ENCODE assay signal across 18 mouse cellular contexts in the genomic region with DNA sequence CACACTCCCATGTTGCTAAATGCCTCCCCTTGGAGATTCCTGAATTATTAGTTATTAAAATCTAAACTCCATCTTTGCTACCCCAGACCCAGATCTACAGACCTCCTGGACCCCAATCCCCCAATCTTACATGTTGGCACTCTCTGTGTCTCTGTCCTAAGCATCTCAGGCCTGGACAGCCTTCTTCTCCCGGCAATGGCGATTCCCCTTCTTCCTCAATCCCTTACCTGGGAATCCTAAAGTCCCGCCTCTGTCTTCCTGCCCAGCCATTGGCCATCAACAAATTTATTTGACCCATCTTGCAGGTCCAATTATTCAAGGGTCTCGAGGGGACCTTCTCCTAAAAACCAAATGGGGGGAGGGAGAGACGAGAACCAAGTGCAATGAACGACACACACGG.
DNase-seq lines count a peak whose midpoint lies in the region; ATAC-seq lines count a peak whose summit lies in the region.
"Had no signal": no experiment of that assay in that cellular context is flagged by ENCODE, and none has a peak within 500 bp of the region (broad histone marks: within the 10 kb centered on the region; RNA-seq: fewer than 3 reads in every experiment).

No protein-coding gene starts in this region.

- no peaks in the 10 kb centered on the region for H3K27me3 ChIP-seq in midbrain, embryonic 11.5 days (ENCODE audit: control insufficient read depth, insufficient read depth, low read length)
- no peaks in the 10 kb centered on the region for H3K27me3 ChIP-seq in midbrain, embryonic 14.5 days (ENCODE audit: control insufficient read depth, insufficient read depth, low read length)
- H3K27me3 ChIP-seq: CH12.LX had no signal

- peak; percentile 80 for DNase-seq in heart, adult 11 months
- no peak for DNase-seq in heart, adult 18-20 months
- peak; percentile 81 for DNase-seq in midbrain, embryonic 11.5 days (ENCODE audit: low spot score, missing footprints)
- DNase-seq in midbrain, embryonic 14.5 days = no peak
- DNase-seq: adrenal gland, adult 2 months; adrenal gland, adult 8-10 months; adrenal gland, postnatal 10 days; adrenal gland, postnatal 14 days; adrenal gland, postnatal 25 days; adrenal gland, postnatal 36 days; cerebellum, adult 11 months; cerebellum, adult 11-12 months; cerebellum, adult 18-20 months had no signal

- WGBS in midbrain, embryonic 11.5 days = 96% methylated on average over 7 of the region's 7 CpGs
- 94% methylated on average over 7 of the region's 7 CpGs for WGBS in midbrain, embryonic 14.5 days

- H3K4me3 ChIP-seq in midbrain, embryonic 11.5 days (ENCODE audit: low read depth, low read length) = no peak overlapping the region
- no peak overlapping the region for H3K4me3 ChIP-seq in midbrain, embryonic 14.5 days (replicated peaks; ENCODE audit: low read depth, low read length)

- peaks cover 4% of the 10 kb centered on the region; the same call in 1 of the 2 replicates for H3K4me1 ChIP-seq in midbrain, embryonic 11.5 days (ENCODE audit: control insufficient read depth, insufficient read depth, low read length)
- 0 out of 2 replicates have a peak, but pooled peaks cover 3% of the 10 kb centered on the region for H3K4me1 ChIP-seq in midbrain, embryonic 14.5 days (ENCODE audit: control insufficient read depth, insufficient read depth, low read length)

- no peak overlapping the region for H3K9ac ChIP-seq in midbrain, embryonic 11.5 days (ENCODE audit: low read length)
- no peak overlapping the region for H3K9ac ChIP-seq in midbrain, embryonic 14.5 days (replicated peaks; ENCODE audit: low read length)

- H3K36me3 ChIP-seq in midbrain, embryonic 11.5 days (ENCODE audit: control insufficient read depth, insufficient read depth, low read length) = no peaks in the 10 kb centered on the region
- no peaks in the 10 kb centered on the region for H3K36me3 ChIP-seq in midbrain, embryonic 14.5 days (ENCODE audit: control insufficient read depth, insufficient read depth, low read length)
- H3K36me3 ChIP-seq: G1E had no signal

- no peaks in the 10 kb centered on the region for H3K9me3 ChIP-seq in midbrain, embryonic 11.5 days (ENCODE audit: control insufficient read depth, low read length)
- no peaks in the 10 kb centered on the region for H3K9me3 ChIP-seq in midbrain, embryonic 14.5 days (ENCODE audit: control insufficient read depth, low read length)

- ATAC-seq in midbrain, embryonic 11.5 days (ENCODE audit: low FRiP score) = no peak
- no peak for ATAC-seq in midbrain, embryonic 14.5 days (ENCODE audit: low FRiP score, low TSS enrichment)
- ATAC-seq: activated CD4-positive, CD25-positive, alpha-beta regulatory T cell, adult 4 months; CD4-positive, CD25-positive, alpha-beta regulatory T cell, adult 4 months; Patski had no signal

- no peak overlapping the region for H3K4me2 ChIP-seq in midbrain, embryonic 11.5 days
- H3K4me2 ChIP-seq in midbrain, embryonic 14.5 days (ENCODE audit: low read length) = no peak overlapping the region

- no peak overlapping the region for H3K27ac ChIP-seq in midbrain, embryonic 11.5 days (ENCODE audit: low read depth, low read length)
- no peak overlapping the region for H3K27ac ChIP-seq in midbrain, embryonic 14.5 days (replicated peaks; ENCODE audit: low read depth, low read length)

Comparison
In these comparisons a context has a peak if more than half of its experiments do, and no peak if none do; other contexts are left out.
1. DNase-seq: peak in heart, adult 11 months (single experiment) and midbrain, embryonic 11.5 days (single experiment); none in heart, adult 18-20 months (0 of 2) and midbrain, embryonic 14.5 days (single experiment).